ENCODE assay signal across 17 mouse cellular contexts in the genomic region with DNA sequence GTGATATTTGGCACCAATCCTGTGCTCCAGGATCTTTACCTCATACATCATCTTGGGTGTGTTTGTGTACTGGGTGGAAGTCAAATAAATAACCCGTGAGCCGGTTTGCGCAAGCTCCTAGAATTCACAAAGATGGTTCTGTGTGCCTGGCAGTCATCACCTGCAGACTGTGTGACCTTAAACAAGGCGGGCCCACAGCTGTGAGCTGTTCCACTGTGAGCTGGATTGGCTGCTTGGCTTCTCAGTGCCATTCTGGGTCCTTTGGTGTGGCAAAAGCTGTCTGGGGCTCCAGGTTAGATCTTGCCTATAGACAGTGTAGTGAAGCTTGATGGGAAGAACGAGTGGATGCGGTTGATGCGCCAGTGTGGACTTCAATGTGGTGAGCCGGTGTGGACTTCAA. TPM values are rescaled to one million over a fixed set of nuclear protein-coding genes. Genes with fewer than 3 reads are reported as not detected.
DNase-seq lines count a peak whose midpoint lies in the region; ATAC-seq and TF ChIP-seq lines count a peak whose summit lies in the region.
"Had no signal": no experiment of that assay in that cellular context is flagged by ENCODE, and none has a peak within 500 bp of the region (broad histone marks: within the 10 kb centered on the region; RNA-seq: fewer than 3 reads in every experiment).

No protein-coding gene starts in this region.

- H3K27ac ChIP-seq in liver, adult 2 months (replicated peaks; ENCODE audit: insufficient read depth, low read depth, low read length): peak overlapping the region; percentile 79
- no peak overlapping the region for H3K27ac ChIP-seq in liver, embryonic 11.5 days (ENCODE audit: low read depth, low read length)
- peak overlapping the region; percentile 3; the same call in 1 of the 2 replicates for H3K27ac ChIP-seq in embryonic facial prominence, embryonic 15.5 days (replicated peaks)
- H3K27ac ChIP-seq in limb, embryonic 13.5 days: peak overlapping the region; percentile 44; the same call in 1 of the 2 replicates
- no peak overlapping the region; the same call in 1 of the 2 replicates for H3K27ac ChIP-seq in thymus, adult 2 months (ENCODE audit: control insufficient read depth, insufficient read depth, low read length)
- H3K27ac ChIP-seq: heart, embryonic 15.5 days; hindbrain, embryonic 12.5 days; left cerebral cortex, adult 2 months; liver, embryonic 13.5 days; neural tube, embryonic 12.5 days had no signal

- no peaks in the 10 kb centered on the region for H3K79me2 ChIP-seq in liver, adult 2 months (ENCODE audit: control insufficient read depth, insufficient read depth, low read length)

- H3K4me2 ChIP-seq in liver, embryonic 11.5 days: no peak overlapping the region
- no peak overlapping the region for H3K4me2 ChIP-seq in embryonic facial prominence, embryonic 15.5 days (replicated peaks)
- 0 out of 2 replicates have a peak overlapping the region, but pooled peaks have one; percentile 14 for H3K4me2 ChIP-seq in limb, embryonic 13.5 days (replicated peaks)
- H3K4me2 ChIP-seq: heart, embryonic 15.5 days; hindbrain, embryonic 12.5 days; liver, embryonic 13.5 days; neural tube, embryonic 12.5 days had no signal

- intact Hi-C loops in gastrocnemius, postnatal 36 days (cut with DNase I): no loop called here

- peaks cover 21% of the 10 kb centered on the region for H3K4me1 ChIP-seq in liver, adult 2 months (ENCODE audit: control insufficient read depth, insufficient read depth, low read length)
- H3K4me1 ChIP-seq in liver, embryonic 11.5 days (replicated peaks; ENCODE audit: control insufficient read depth, insufficient read depth, low read length): 0 out of 2 replicates have a peak, but pooled peaks cover 4% of the 10 kb centered on the region
- peaks cover 24% of the 10 kb centered on the region for H3K4me1 ChIP-seq in embryonic facial prominence, embryonic 15.5 days
- peaks cover 32% of the 10 kb centered on the region for H3K4me1 ChIP-seq in limb, embryonic 13.5 days
- peaks cover 45% of the 10 kb centered on the region for H3K4me1 ChIP-seq in thymus, adult 2 months (replicated peaks; ENCODE audit: control insufficient read depth, insufficient read depth, low read length)

- ATAC-seq in liver, embryonic 11.5 days (replicated peaks; ENCODE audit: low FRiP score): no peak
- no peak for ATAC-seq in embryonic facial prominence, embryonic 15.5 days (ENCODE audit: insufficient number of reproducible peaks, low FRiP score, low TSS enrichment, low read depth)
- peak; percentile 48; the same call in 1 of the 2 replicates for ATAC-seq in limb, embryonic 13.5 days (ENCODE audit: low FRiP score, low read depth)
- ATAC-seq: forebrain, embryonic 14.5 days had no signal

- peak overlapping the region; percentile 9; the same call in 1 of the 2 replicates for H3K9ac ChIP-seq in liver, adult 2 months (ENCODE audit: low read depth, low read length)
- H3K9ac ChIP-seq in liver, embryonic 11.5 days (ENCODE audit: low read depth, low read length): no peak overlapping the region
- no peak overlapping the region for H3K9ac ChIP-seq in embryonic facial prominence, embryonic 15.5 days
- H3K9ac ChIP-seq in limb, embryonic 13.5 days: no peak overlapping the region
- H3K9ac ChIP-seq: heart, embryonic 15.5 days; hindbrain, embryonic 12.5 days; liver, embryonic 13.5 days; neural tube, embryonic 12.5 days had no signal

- no peak overlapping the region for H3K4me3 ChIP-seq in liver, adult 2 months (ENCODE audit: insufficient read depth, low read depth, low read length)
- H3K4me3 ChIP-seq in liver, embryonic 11.5 days (ENCODE audit: low read depth, low read length): no peak overlapping the region
- H3K4me3 ChIP-seq in embryonic facial prominence, embryonic 15.5 days (replicated peaks): no peak overlapping the region
- no peak overlapping the region for H3K4me3 ChIP-seq in limb, embryonic 13.5 days
- no peak overlapping the region for H3K4me3 ChIP-seq in thymus, adult 2 months (ENCODE audit: control insufficient read depth, insufficient read depth, low read length)
- H3K4me3 ChIP-seq: heart, embryonic 15.5 days; hindbrain, embryonic 12.5 days; left cerebral cortex, adult 2 months; liver, embryonic 13.5 days; neural tube, embryonic 12.5 days had no signal

- WGBS in liver, adult 2 months: 46% methylated on average over 8 of the region's 8 CpGs
- 81% methylated on average over 8 of the region's 8 CpGs for WGBS in liver, embryonic 11.5 days
- WGBS in embryonic facial prominence, embryonic 15.5 days: 86% methylated on average over 8 of the region's 8 CpGs
- 69% methylated on average over 8 of the region's 8 CpGs for WGBS in limb, embryonic 13.5 days
- 28% methylated on average over 8 of the region's 8 CpGs for WGBS in thymus, adult 2 months

- TF ChIP-seq POLR2A in liver, adult 2 months (IDR thresholded peaks at IDR 0.05; ENCODE audit: extremely low read depth, insufficient read depth, low read length): no peak
- no peak for TF ChIP-seq POLR2A in thymus, adult 2 months (IDR thresholded peaks at IDR 0.05; ENCODE audit: control insufficient read depth, extremely low read depth, insufficient read depth, low read length, poor library complexity)

- no peaks in the 10 kb centered on the region for H3K9me3 ChIP-seq in liver, embryonic 11.5 days (ENCODE audit: control insufficient read depth, low read length)
- H3K9me3 ChIP-seq in embryonic facial prominence, embryonic 15.5 days (replicated peaks): no peaks in the 10 kb centered on the region
- no peaks in the 10 kb centered on the region for H3K9me3 ChIP-seq in limb, embryonic 13.5 days
- H3K9me3 ChIP-seq: heart, embryonic 15.5 days; hindbrain, embryonic 12.5 days; liver, embryonic 13.5 days; neural tube, embryonic 12.5 days had no signal

- no peaks in the 10 kb centered on the region for H3K27me3 ChIP-seq in liver, adult 2 months (ENCODE audit: control insufficient read depth, insufficient read depth, low read length)
- no peaks in the 10 kb centered on the region for H3K27me3 ChIP-seq in liver, embryonic 11.5 days (replicated peaks; ENCODE audit: control insufficient read depth, insufficient read depth, low read length)
- H3K27me3 ChIP-seq in embryonic facial prominence, embryonic 15.5 days: no peaks in the 10 kb centered on the region
- H3K27me3 ChIP-seq in limb, embryonic 13.5 days: no peaks in the 10 kb centered on the region
- no peaks in the 10 kb centered on the region for H3K27me3 ChIP-seq in thymus, adult 2 months (ENCODE audit: control insufficient read depth, insufficient read depth, low read length)
- H3K27me3 ChIP-seq: heart, embryonic 15.5 days; hindbrain, embryonic 12.5 days; neural tube, embryonic 12.5 days had no signal

- TF ChIP-seq CTCF in liver, adult 2 months (IDR thresholded peaks at IDR 0.05; ENCODE audit: low read depth, low read length): no peak
- no peak for TF ChIP-seq CTCF in thymus, adult 2 months (IDR thresholded peaks at IDR 0.05; ENCODE audit: borderline replicate concordance, control insufficient read depth, extremely low read depth, insufficient read depth, low read length, poor library complexity)

- no peaks in the 10 kb centered on the region for H3K36me3 ChIP-seq in liver, adult 2 months (ENCODE audit: control insufficient read depth, insufficient read depth, low read length)
- H3K36me3 ChIP-seq in liver, embryonic 11.5 days (ENCODE audit: control insufficient read depth, insufficient read depth, low read length): no peaks in the 10 kb centered on the region
- H3K36me3 ChIP-seq in embryonic facial prominence, embryonic 15.5 days: no peaks in the 10 kb centered on the region
- no peaks in the 10 kb centered on the region for H3K36me3 ChIP-seq in limb, embryonic 13.5 days
- H3K36me3 ChIP-seq in thymus, adult 2 months (ENCODE audit: control insufficient read depth, insufficient read depth, low read length): no peaks in the 10 kb centered on the region
- H3K36me3 ChIP-seq: heart, embryonic 15.5 days; hindbrain, embryonic 12.5 days; liver, embryonic 13.5 days; neural tube, embryonic 12.5 days had no signal

- peak; percentile 97 for DNase-seq in liver, adult 2 months (ENCODE audit: extremely low read depth, low read depth, low spot score)
- DNase-seq in liver, embryonic 11.5 days (ENCODE audit: low spot score): no peak
- DNase-seq in thymus, adult 2 months: peak; percentile 58
- DNase-seq in layer of hippocampus, postnatal 36 days: no peak
- no peak for DNase-seq in spleen, postnatal 14 days (ENCODE audit: low spot score in 2 of 2)
- DNase-seq in gastrocnemius, postnatal 36 days: no peak
- DNase-seq: adrenal gland, adult 8-10 months; cerebellum, adult 2 months; kidney, adult 11 months; liver, embryonic 13.5 days had no signal

RNA-seq across cellular contexts. Expression of gene Gne, which starts 19.6 kb away (rescaled TPM):
- 318 and 329 TPM in 2 replicates for total RNA-seq in liver, adult 2 months (2014; rRNA removed)
- polyA plus RNA-seq in liver, adult 2 months (2012; rRNA removed): 85.5 and 87.9 TPM in 2 replicates
- 46.3 and 51.9 TPM in 2 replicates for polyA plus RNA-seq in liver, embryonic 11.5 days (2014; fragmentation: Nextera tagmentation; extraction: Ambion mirVana)
- 25.5 and 26.1 TPM in 2 replicates for polyA plus RNA-seq in embryonic facial prominence, embryonic 15.5 days (2015; fragmentation: Nextera tagmentation; extraction: Ambion mirVana)
- polyA plus RNA-seq in limb, embryonic 13.5 days (2015; fragmentation: Nextera tagmentation; extraction: Ambion mirVana): 22.9 and 24.8 TPM in 2 replicates
- 28.0 and 32.0 TPM in 2 replicates for polyA plus RNA-seq in thymus, adult 2 months (2012; rRNA removed)
- total RNA-seq in layer of hippocampus, postnatal 36 days (2021): 10 to 100 TPM; 43.7 to 50.9 TPM
- total RNA-seq in gastrocnemius, postnatal 36 days (2021): 10 to 100 TPM in 1 of 2 experiments, 1 to 10 TPM in 1; 8.1 to 11.8 TPM

Comparison
In these comparisons a context has a peak if more than half of its experiments do, and no peak if none do; other contexts are left out.
1. DNase-seq: peak in liver, adult 2 months (single experiment) and thymus, adult 2 months (single experiment); none in liver, embryonic 11.5 days (single experiment), layer of hippocampus, postnatal 36 days (0 of 2), spleen, postnatal 14 days (0 of 2) and gastrocnemius, postnatal 36 days (0 of 2).
2. H3K27ac ChIP-seq: peak in liver, adult 2 months (single experiment), embryonic facial prominence, embryonic 15.5 days (single experiment) and limb, embryonic 13.5 days (single experiment); none in liver, embryonic 11.5 days (single experiment) and thymus, adult 2 months (single experiment).